Mouse (Mus musculus) heart, embryonic 12.5 days (tissue): ENCODE measurements around the gene Tln1. TPM values are rescaled to one million over a fixed set of nuclear protein-coding genes. Genes with fewer than 3 reads are reported as not detected.
"Not testable (repeated sequence)": the region's sequence is repeated elsewhere in the genome, so short reads cannot be mapped to it uniquely, and the experiment has no call there.

Source experiments
- ATAC-seq: fragments of 200-750 bp; cut with Nextera tagmentation; 2 replicates; pipeline ENCODE4 v1.8.0; 2017; ENCODE audit warnings: moderate TSS enrichment, moderate library complexity; ENCODE audit not compliant: insufficient number of reproducible peaks, low FRiP score
- H3K27ac ChIP-seq: fragments of 300-500 bp; sonication (generic); 2 replicates; pipeline ENCODE4 v1.5.1; 2016; ENCODE audit warnings: mild to moderate bottlenecking, moderate library complexity; ENCODE audit not compliant: poor library complexity, severe bottlenecking
- H3K27me3 ChIP-seq: fragments of 300-500 bp; sonication (generic); replicated peaks from 2 replicates; pipeline ENCODE4 v1.6.1; 2016; ENCODE audit warnings: mild to moderate bottlenecking, moderate library complexity
- H3K36me3 ChIP-seq: fragments of 300-500 bp; sonication (generic); 2 replicates; pipeline ENCODE4 v1.6.1; 2016; ENCODE audit warnings: mild to moderate bottlenecking, moderate library complexity
- H3K4me1 ChIP-seq: fragments of 300-500 bp; sonication (generic); replicated peaks from 2 replicates; pipeline ENCODE4 v1.6.1; 2016; ENCODE audit warnings: mild to moderate bottlenecking
- H3K4me2 ChIP-seq: fragments of 300-500 bp; sonication (generic); 2 replicates; pipeline ENCODE4 v1.6.1; 2016; ENCODE audit warnings: mild to moderate bottlenecking, moderate library complexity
- H3K4me3 ChIP-seq: fragments of 300-500 bp; sonication (generic); 2 replicates; pipeline ENCODE4 v1.5.1; 2016; ENCODE audit warnings: mild to moderate bottlenecking
- H3K9ac ChIP-seq: fragments of 300-500 bp; sonication (generic); 2 replicates; pipeline ENCODE4 v1.6.1; 2016; ENCODE audit warnings: mild to moderate bottlenecking, moderate library complexity
- H3K9me3 ChIP-seq: fragments of 300-500 bp; sonication (generic); replicated peaks from 2 replicates; pipeline ENCODE4 v1.6.1; 2016; ENCODE audit warnings: mild to moderate bottlenecking, moderate library complexity
- WGBS: fragments of 180-500 bp; shearing (Covaris S2); methylation state at CpG from one replicate; pipeline ENCODE4 v1.1.7; 2016; 5-methylcytosine and 5-hydroxymethylcytosine counted together
- polyA plus RNA-seq: library from polyadenylated mRNA; unstranded; fragments of >200 nt; fragmentation: Nextera tagmentation; extraction: Ambion mirVana; gene quantifications from 2 replicates; pipeline ENCODE4 v1.2.1, GENCODE M21; 2016

Tln1 gene
- polyA plus RNA-seq, 1 experiment from 2014 or later = 117 TPM

DNA sequence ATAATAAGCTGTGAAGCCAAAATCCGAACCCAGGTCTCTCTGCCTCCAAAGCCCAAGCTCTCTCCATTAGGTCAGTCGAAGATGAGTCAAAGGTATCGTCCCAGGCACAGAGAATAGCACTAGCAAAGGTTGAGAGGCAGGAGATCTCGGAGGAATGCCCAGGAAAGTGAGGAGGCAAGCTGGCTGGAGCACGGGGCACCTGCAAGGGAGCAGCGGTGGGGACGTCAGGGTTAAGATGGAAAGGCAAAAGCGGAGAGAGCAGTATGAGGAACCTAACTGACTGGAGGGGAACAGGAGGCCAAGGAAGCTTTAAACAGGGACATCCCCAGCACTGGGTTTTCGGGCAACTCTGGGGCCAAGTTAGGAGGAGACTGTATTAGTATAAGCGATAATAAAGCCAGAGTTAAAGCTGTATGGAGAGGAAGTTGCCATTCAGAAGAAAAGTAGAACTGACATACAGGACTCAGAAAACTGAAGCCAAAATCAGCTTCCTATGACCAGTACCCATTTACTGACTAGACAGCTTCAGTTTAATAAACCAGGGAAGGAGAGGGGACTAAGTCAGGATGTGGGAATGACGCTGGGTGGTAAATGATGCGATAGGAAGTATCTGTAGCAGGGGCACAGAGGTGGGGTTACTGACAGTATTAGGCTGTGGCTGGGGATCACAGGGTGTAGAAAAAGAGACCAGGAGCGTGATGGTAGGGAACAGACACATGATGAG lies 2.8 kb downstream of the Tln1 start:
- peak overlapping the region; percentile 100 for H3K27ac ChIP-seq

DNA sequence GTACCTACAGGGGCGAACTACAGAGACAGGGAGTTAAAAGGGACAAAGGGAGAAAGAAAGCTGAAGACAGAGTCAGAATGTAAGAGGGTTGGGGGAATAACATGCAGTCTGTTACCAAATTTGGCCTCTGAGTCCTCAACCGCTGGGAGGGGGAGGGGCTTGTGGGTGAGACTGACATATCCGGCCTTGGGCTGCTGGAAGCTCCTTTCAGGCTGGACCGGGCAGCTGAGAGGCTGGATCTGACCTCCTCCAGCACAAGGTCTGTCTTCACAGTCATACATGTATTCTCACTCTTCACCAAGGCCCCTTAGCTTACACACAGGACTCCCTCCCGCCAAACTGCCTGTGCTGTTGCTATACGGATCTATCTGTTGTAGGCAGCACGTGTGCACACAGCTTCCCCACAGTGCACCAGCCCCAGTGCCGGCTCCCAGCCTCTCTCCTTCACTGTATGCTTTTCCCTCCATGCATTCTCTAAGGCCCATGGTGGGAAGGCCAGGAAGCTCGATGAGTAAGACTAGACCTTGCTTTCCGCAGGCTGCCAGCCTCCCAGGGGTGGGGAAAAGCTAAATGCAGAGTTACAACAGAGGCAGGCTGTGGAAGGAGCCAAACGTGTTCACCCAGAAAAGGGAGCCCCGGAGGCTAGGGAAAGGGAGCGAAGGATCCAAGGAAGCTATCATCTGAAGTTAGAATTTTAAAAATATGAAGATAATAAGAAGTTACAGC lies 3.7 kb downstream of the Tln1 start:
- Histone ChIP-seq H3K9me3 (no peaks in the 10 kb centered on the region), H3K4me1 (peaks cover 52% of the 10 kb centered on the region), H3K27me3 (no peaks in the 10 kb centered on the region), H3K9ac (peak overlapping the region; percentile 72), H3K4me2 (peak overlapping the region; percentile 92), H3K27ac (peak overlapping the region; percentile 100), H3K4me3 (peak overlapping the region; percentile 35), H3K36me3 (peaks cover 38% of the 10 kb centered on the region)
- WGBS = 12% methylated on average over 13 of the region's 13 CpGs
- peak; percentile 34; the same call in 1 of the 2 replicates for ATAC-seq

More for the DNA sequence above, 2.8 kb downstream of the Tln1 start:
- Histone ChIP-seq H3K27me3 (no peaks in the 10 kb centered on the region), H3K4me2 (peak overlapping the region; percentile 92), H3K9ac (peak overlapping the region; percentile 99), H3K36me3 (peaks cover 35% of the 10 kb centered on the region), H3K4me1 (peaks cover 57% of the 10 kb centered on the region), H3K9me3 (no peaks in the 10 kb centered on the region), H3K4me3 (peak overlapping the region; percentile 85)
- ATAC-seq = no peak
- WGBS = 53% methylated on average over 13 of the region's 13 CpGs

GRCm38 (mm10) chr4:43558028-43558630 lies 4.4 kb downstream of the Tln1 start:
- WGBS = 1% methylated on average over 5 of the region's 5 CpGs
- Histone ChIP-seq H3K4me3 (peak overlapping the region; percentile 35), H3K27ac (peak overlapping the region; percentile 100), H3K9ac (peak overlapping the region; percentile 72), H3K4me1 (peaks cover 46% of the 10 kb centered on the region), H3K27me3 (no peaks in the 10 kb centered on the region), H3K36me3 (peaks cover 43% of the 10 kb centered on the region), H3K4me2 (peak overlapping the region; percentile 92), H3K9me3 (no peaks in the 10 kb centered on the region)
- ATAC-seq = no peak; the same call in 1 of the 2 replicates

DNA sequence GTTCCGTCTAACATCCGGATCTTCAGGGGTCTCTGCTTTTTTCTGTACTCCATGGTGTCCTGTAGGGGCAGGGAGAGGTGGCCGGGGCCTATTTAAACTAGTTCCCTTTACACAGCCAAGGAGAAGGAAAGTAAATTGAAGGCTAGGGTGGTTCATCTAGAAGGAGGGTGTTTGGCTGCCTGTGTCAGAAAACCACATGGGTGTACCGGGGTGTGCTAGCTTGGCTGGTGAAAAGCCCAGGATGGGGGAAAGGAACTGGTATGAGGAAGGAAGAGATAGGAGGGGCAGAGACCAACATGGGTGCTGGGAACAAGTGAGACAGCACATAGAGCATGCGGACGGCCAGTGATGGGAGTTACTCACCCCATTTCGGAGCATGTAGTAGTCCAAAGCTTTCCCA lies 6.6 kb downstream of the Tln1 start:
- H3K27ac ChIP-seq = no peak overlapping the region
- WGBS = 94% methylated on average over 7 of the region's 7 CpGs
- H3K9ac ChIP-seq = no peak overlapping the region
- peaks cover 7% of the 10 kb centered on the region; the same call in 1 of the 2 replicates for H3K9me3 ChIP-seq
- peaks cover 42% of the 10 kb centered on the region for H3K4me1 ChIP-seq
- H3K36me3 ChIP-seq = peaks cover 65% of the 10 kb centered on the region
- H3K4me2 ChIP-seq = no peak overlapping the region
- H3K4me3 ChIP-seq = no peak overlapping the region
- no peaks in the 10 kb centered on the region for H3K27me3 ChIP-seq
- no peak for ATAC-seq

DNA sequence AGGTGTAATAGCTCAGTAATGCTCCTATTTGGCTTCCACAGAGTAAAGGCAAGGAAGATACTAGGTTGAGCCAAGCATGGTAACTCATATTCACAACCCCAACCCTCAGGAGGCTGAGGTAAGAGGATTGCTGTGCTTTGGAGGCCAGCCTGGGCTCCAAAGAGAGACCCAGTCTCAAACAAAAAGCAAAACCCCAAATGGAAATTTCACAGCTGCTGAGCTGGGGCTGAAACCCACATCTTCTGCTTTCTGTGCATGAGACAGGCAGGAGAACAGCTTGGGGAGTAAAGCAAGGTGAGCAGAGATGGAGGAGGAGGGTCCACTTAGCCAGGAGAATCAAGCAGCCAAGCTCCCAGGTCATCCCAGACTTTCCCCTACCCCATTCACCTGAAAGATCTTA lies 8.6 kb downstream of the Tln1 start:
- Histone ChIP-seq H3K9ac (no peak overlapping the region), H3K4me1 (peaks cover 21% of the 10 kb centered on the region), H3K27ac (no peak overlapping the region), H3K4me2 (no peak overlapping the region), H3K36me3 (peaks cover 83% of the 10 kb centered on the region), H3K27me3 (no peaks in the 10 kb centered on the region), H3K4me3 (no peak overlapping the region), H3K9me3 (peaks cover 7% of the 10 kb centered on the region; the same call in 1 of the 2 replicates)
- ATAC-seq = no peak

GRCm38 (mm10) chr4:43552437-43552836 lies 10.1 kb downstream of the Tln1 start:
- H3K4me3 ChIP-seq = no peak overlapping the region
- H3K27ac ChIP-seq = no peak overlapping the region
- no peak overlapping the region for H3K4me2 ChIP-seq
- 95% methylated on average over 5 of the region's 5 CpGs for WGBS
- H3K9me3 ChIP-seq = peaks cover 7% of the 10 kb centered on the region; the same call in 1 of the 2 replicates
- ATAC-seq = no peak
- H3K36me3 ChIP-seq = peaks cover 97% of the 10 kb centered on the region
- H3K27me3 ChIP-seq = no peaks in the 10 kb centered on the region
- peaks cover 7% of the 10 kb centered on the region for H3K4me1 ChIP-seq
- H3K9ac ChIP-seq = no peak overlapping the region

- not testable (repeated sequence) for H3K4me2 ChIP-seq, H3K27ac ChIP-seq, H3K9ac ChIP-seq, H3K4me1 ChIP-seq, H3K4me3 ChIP-seq, H3K9me3 ChIP-seq, H3K27me3 ChIP-seq, ATAC-seq
- H3K36me3 ChIP-seq = peaks cover 99% of the 10 kb centered on the region
- 85% methylated on average over 6 of the region's 6 CpGs for WGBS
Measured at GRCm38 (mm10) chr4:43551854-43552253, 10.6 kb downstream of the Tln1 start.

- no peak overlapping the region for H3K4me2 ChIP-seq
- no peak for ATAC-seq
- H3K27ac ChIP-seq = no peak overlapping the region
- H3K4me3 ChIP-seq = no peak overlapping the region
- no peaks in the 10 kb centered on the region for H3K27me3 ChIP-seq
- 92% methylated on average over 12 of the region's 12 CpGs for WGBS
- no peaks in the 10 kb centered on the region for H3K4me1 ChIP-seq
- H3K9ac ChIP-seq = no peak overlapping the region
- H3K9me3 ChIP-seq = peaks cover 7% of the 10 kb centered on the region; the same call in 1 of the 2 replicates
- H3K36me3 ChIP-seq = peaks cover 100% of the 10 kb centered on the region
Measured at GRCm38 (mm10) chr4:43549055-43549454, 13.4 kb downstream of the Tln1 start.

DNA sequence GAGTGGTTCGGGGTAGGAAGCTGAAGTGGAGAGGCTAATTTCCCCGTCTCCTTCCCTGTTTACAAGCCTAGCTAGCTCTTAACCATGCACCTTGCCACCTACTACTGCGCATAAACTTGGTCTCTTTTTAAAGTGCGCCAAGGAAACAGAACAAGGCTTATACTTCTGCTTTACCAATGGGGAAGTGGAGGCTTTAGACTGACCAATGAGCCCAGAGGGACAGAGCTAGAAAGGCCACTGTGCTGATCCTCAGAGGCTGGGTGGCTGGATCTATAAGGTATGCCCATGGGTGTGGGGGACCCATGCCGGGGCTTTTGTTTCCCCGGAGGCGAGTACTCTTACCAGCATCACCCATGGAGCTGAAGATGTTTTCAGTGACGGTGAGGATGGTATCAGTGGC lies 15.3 kb downstream of the Tln1 start:
- Histone ChIP-seq H3K36me3 (peaks cover 100% of the 10 kb centered on the region), H3K9ac (no peak overlapping the region), H3K4me1 (no peaks in the 10 kb centered on the region), H3K27ac (no peak overlapping the region), H3K4me3 (no peak overlapping the region), H3K27me3 (no peaks in the 10 kb centered on the region), H3K9me3 (peaks cover 2% of the 10 kb centered on the region; the same call in 1 of the 2 replicates), H3K4me2 (no peak overlapping the region)
- ATAC-seq = no peak
- 95% methylated on average over 8 of the region's 8 CpGs for WGBS

DNA sequence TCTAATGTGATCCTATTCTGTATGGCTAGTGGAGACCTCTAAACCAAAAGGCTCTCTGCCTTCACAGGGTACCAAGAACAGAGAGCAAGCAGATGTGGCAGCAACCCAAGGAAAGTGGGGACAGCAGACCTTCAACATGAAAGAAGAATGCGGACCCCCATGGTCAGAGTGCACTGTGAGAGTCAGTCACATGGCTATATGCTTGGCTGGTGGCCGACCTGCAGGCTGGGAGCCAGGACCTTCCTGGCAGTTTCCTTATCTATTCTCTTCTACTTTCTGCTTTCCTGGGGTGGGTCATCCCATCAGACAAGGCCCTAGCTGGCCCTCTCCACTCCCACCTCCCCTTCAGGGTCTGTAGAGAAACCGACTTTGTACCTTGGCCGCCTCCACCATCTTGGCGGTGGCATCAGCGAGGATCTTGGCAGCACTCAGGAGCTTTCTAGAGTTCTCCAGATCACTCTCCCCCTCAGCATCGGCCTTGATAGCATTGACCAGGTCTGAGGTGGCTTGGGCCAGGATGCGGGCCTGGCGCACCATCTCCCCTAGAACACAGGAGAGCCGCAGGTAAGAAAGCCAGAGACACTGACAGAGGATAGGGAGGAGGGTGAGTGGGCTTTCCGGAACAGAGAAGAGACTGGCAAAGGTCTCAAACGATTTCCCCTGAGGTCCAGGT lies 16.0 kb downstream of the Tln1 start:
- Histone ChIP-seq H3K27ac (no peak overlapping the region), H3K4me2 (no peak overlapping the region), H3K9ac (no peak overlapping the region), H3K36me3 (peaks cover 100% of the 10 kb centered on the region), H3K9me3 (no peaks in the 10 kb centered on the region), H3K27me3 (no peaks in the 10 kb centered on the region), H3K4me3 (no peak overlapping the region), H3K4me1 (no peaks in the 10 kb centered on the region)
- ATAC-seq = no peak
- 92% methylated on average over 12 of the region's 12 CpGs for WGBS

DNA sequence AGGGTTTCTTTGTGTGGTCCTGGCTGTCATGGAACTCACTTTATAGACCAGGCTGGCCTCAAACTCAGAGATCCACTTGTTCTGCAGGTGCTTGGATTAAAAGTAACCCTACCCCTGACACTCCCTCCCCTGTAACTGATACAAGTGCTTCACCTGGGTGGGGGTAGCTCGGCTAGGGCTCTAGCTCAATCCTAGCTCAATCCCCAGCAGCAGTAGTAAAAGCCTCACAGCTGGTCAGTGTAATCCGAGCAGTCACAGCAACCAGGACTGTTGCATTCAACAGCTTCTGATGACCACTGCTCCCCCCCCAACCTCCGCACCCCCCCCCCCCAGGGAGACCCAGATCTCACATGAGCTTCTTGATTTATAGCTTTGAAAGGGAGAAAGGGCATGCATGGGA lies 20.4 kb downstream of the Tln1 start:
- WGBS = 72% methylated on average over 2 of the region's 3 CpGs
- H3K9ac ChIP-seq = no peak overlapping the region
- H3K9me3 ChIP-seq = no peaks in the 10 kb centered on the region
- H3K4me2 ChIP-seq = no peak overlapping the region
- H3K27ac ChIP-seq = no peak overlapping the region
- H3K36me3 ChIP-seq = peaks cover 99% of the 10 kb centered on the region
- no peaks in the 10 kb centered on the region for H3K27me3 ChIP-seq
- no peak for ATAC-seq
- no peaks in the 10 kb centered on the region for H3K4me1 ChIP-seq
- H3K4me3 ChIP-seq = no peak overlapping the region
